Mouse (Mus musculus) kidney, adult 18-20 months (tissue): ENCODE data around the gene Hist2h2aa1.
"Not testable (repeated sequence)": the region's sequence is repeated elsewhere in the genome, so short reads cannot be mapped to it uniquely, and the experiment has no call there.

Experiments used
- DNase-seq: peaks from one replicate; pipeline ENCODE4 v3.0.0; 2021

Gene Hist2h2aa1

GRCm38 (mm10) chr3:96245003-96245886 lies at the start of gene Hist2h2aa1:
Gene Hist2h2aa1 (plus strand): TSS chr3:96245497.
- peak; percentile 89 for DNase-seq

GRCm38 (mm10) chr3:96195616-96196313 lies 49.5 kb upstream of the Hist2h2aa1 start:
- DNase-seq = no peak

- no peak for DNase-seq
Observed at GRCm38 (mm10) chr3:96196437-96197128, 48.7 kb upstream of the Hist2h2aa1 start.

GRCm38 (mm10) chr3:96197129-96197749 lies 48.1 kb upstream of the Hist2h2aa1 start:
- DNase-seq = peak; percentile 88

- DNase-seq = peak; percentile 22
Observed at GRCm38 (mm10) chr3:96198181-96198580, 47.1 kb upstream of the Hist2h2aa1 start.

GRCm38 (mm10) chr3:96198601-96199251 lies 46.6 kb upstream of the Hist2h2aa1 start:
- DNase-seq = not testable (repeated sequence)

GRCm38 (mm10) chr3:96199731-96200130 lies 45.6 kb upstream of the Hist2h2aa1 start:
- DNase-seq = no peak

GRCm38 (mm10) chr3:96207819-96208218 lies 37.5 kb upstream of the Hist2h2aa1 start:
- DNase-seq = no peak

- peak; percentile 23 for DNase-seq
Observed at GRCm38 (mm10) chr3:96209242-96209641, 36.1 kb upstream of the Hist2h2aa1 start.

GRCm38 (mm10) chr3:96219191-96219641 lies 26.1 kb upstream of the Hist2h2aa1 start:
- peak; percentile 58 for DNase-seq

- DNase-seq = peak; percentile 86
Observed at GRCm38 (mm10) chr3:96219661-96220130, 25.6 kb upstream of the Hist2h2aa1 start, which contains the start of the genes Bola1 and Hist2h2ab. Gene Bola1 (minus strand): TSS chr3:96219709. Gene Hist2h2ab (plus strand): TSS chr3:96219865.

GRCm38 (mm10) chr3:96220131-96220764 lies 25.0 kb upstream of the Hist2h2aa1 start:
- not testable (repeated sequence) for DNase-seq

GRCm38 (mm10) chr3:96220765-96221639 lies 24.3 kb upstream of the Hist2h2aa1 start, which contains the start of the genes Hist2h2ac and Hist2h2be:
Gene Hist2h2ac (minus strand): TSS chr3:96220880.
Gene Hist2h2be (plus strand): TSS chr3:96221119.
- peak; percentile 91 for DNase-seq

GRCm38 (mm10) chr3:96221640-96222038 lies 23.7 kb upstream of the Hist2h2aa1 start:
- DNase-seq = peak; percentile 21

GRCm38 (mm10) chr3:96222774-96223173 lies 22.5 kb upstream of the Hist2h2aa1 start:
- no peak for DNase-seq

- DNase-seq = no peak
Observed at GRCm38 (mm10) chr3:96225421-96225820, 19.9 kb upstream of the Hist2h2aa1 start.

GRCm38 (mm10) chr3:96226695-96227648 lies 18.3 kb upstream of the Hist2h2aa1 start:
- DNase-seq = no peak

- DNase-seq = no peak
Observed at GRCm38 (mm10) chr3:96228828-96229227, 16.5 kb upstream of the Hist2h2aa1 start.

GRCm38 (mm10) chr3:96230404-96230803 lies 14.9 kb upstream of the Hist2h2aa1 start:
- DNase-seq = no peak
